In genomic region chr6:118836693-118837092, GRCm38 (mm10) we compare ENCODE assay signal across 16 mouse cellular contexts.
A peak's percentile ranks its signal among the peaks of the same experiment; 100 is the strongest.
DNase-seq lines count a peak whose midpoint lies in the region; ATAC-seq and TF ChIP-seq lines count a peak whose summit lies in the region.
"Had no signal": no experiment of that assay in that cellular context is flagged by ENCODE, and none has a peak within 500 bp of the region (broad histone marks: within the 10 kb centered on the region; RNA-seq: fewer than 3 reads in every experiment).

No protein-coding gene starts in this region.

- peaks cover 3% of the 10 kb centered on the region for H3K4me1 ChIP-seq in midbrain, embryonic 11.5 days (ENCODE audit: control insufficient read depth, insufficient read depth, low read length)
- H3K4me1 ChIP-seq in midbrain, embryonic 10.5 days, result peaks cover 26% of the 10 kb centered on the region
- peaks cover 19% of the 10 kb centered on the region for H3K4me1 ChIP-seq in liver, postnatal 0 days (ENCODE audit: insufficient read depth)

- no peak for ATAC-seq in midbrain, embryonic 11.5 days (ENCODE audit: low FRiP score)
- ATAC-seq in liver, postnatal 0 days, result peak; percentile 57
- ATAC-seq: hindbrain, postnatal 0 days; intestine, postnatal 0 days had no signal

- peak overlapping the region; percentile 16; the same call in 1 of the 2 replicates for H3K9ac ChIP-seq in midbrain, embryonic 11.5 days (ENCODE audit: low read length)
- H3K9ac ChIP-seq in liver, postnatal 0 days (replicated peaks), result no peak overlapping the region
- H3K9ac ChIP-seq: embryonic facial prominence, embryonic 13.5 days; heart, embryonic 13.5 days; kidney, embryonic 15.5 days; limb, embryonic 13.5 days; neural tube, embryonic 12.5 days had no signal

- no peaks in the 10 kb centered on the region for H3K36me3 ChIP-seq in midbrain, embryonic 11.5 days (ENCODE audit: control insufficient read depth, insufficient read depth, low read length)
- H3K36me3 ChIP-seq in midbrain, embryonic 10.5 days, result no peaks in the 10 kb centered on the region
- H3K36me3 ChIP-seq in liver, postnatal 0 days (replicated peaks; ENCODE audit: insufficient read depth, low read length), result no peaks in the 10 kb centered on the region
- H3K36me3 ChIP-seq: embryonic facial prominence, embryonic 13.5 days; heart, embryonic 13.5 days; kidney, embryonic 15.5 days; limb, embryonic 13.5 days; neural tube, embryonic 12.5 days had no signal

- no peak overlapping the region for H3K4me2 ChIP-seq in midbrain, embryonic 11.5 days
- no peak overlapping the region for H3K4me2 ChIP-seq in liver, postnatal 0 days (ENCODE audit: low read depth, low read length)
- H3K4me2 ChIP-seq: embryonic facial prominence, embryonic 13.5 days; heart, embryonic 13.5 days; kidney, embryonic 15.5 days; limb, embryonic 13.5 days; neural tube, embryonic 12.5 days had no signal

- no peak overlapping the region for H3K4me3 ChIP-seq in midbrain, embryonic 11.5 days (ENCODE audit: low read depth, low read length)
- no peak overlapping the region for H3K4me3 ChIP-seq in midbrain, embryonic 10.5 days
- H3K4me3 ChIP-seq in liver, postnatal 0 days (ENCODE audit: low read depth, low read length), result no peak overlapping the region
- H3K4me3 ChIP-seq: embryonic facial prominence, embryonic 13.5 days; heart, embryonic 13.5 days; kidney, embryonic 15.5 days; limb, embryonic 13.5 days; neural tube, embryonic 12.5 days had no signal

- H3K27ac ChIP-seq in midbrain, embryonic 11.5 days (ENCODE audit: low read depth, low read length), result no peak overlapping the region
- no peak overlapping the region for H3K27ac ChIP-seq in midbrain, embryonic 10.5 days (replicated peaks)
- no peak overlapping the region for H3K27ac ChIP-seq in liver, postnatal 0 days (ENCODE audit: low read depth)
- H3K27ac ChIP-seq: embryonic facial prominence, embryonic 13.5 days; heart, embryonic 13.5 days; hindbrain, postnatal 0 days; kidney, embryonic 15.5 days; limb, embryonic 13.5 days; neural tube, embryonic 12.5 days had no signal

- no peak for TF ChIP-seq CTCF in liver, postnatal 0 days (IDR thresholded peaks at IDR 0.05; ENCODE audit: low read depth)

- DNase-seq in cerebellum, postnatal 25 days, result peak; percentile 38 to 40
- no peak for DNase-seq in cerebellum, adult 9-11 months
- no peak for DNase-seq in midbrain, embryonic 11.5 days (ENCODE audit: low spot score, missing footprints)
- no peak for DNase-seq in midbrain, embryonic 10.5 days (ENCODE audit: low spot score)
- DNase-seq in liver, result peak; percentile 69
- peak; percentile 31 for DNase-seq in liver, postnatal 0 days
- DNase-seq in spleen, postnatal 14 days (ENCODE audit: low spot score in 2 of 2), result no peak
- no peak for DNase-seq in retina, embryonic 14.5 days (ENCODE audit: low spot score)
- DNase-seq: kidney, postnatal 4 days had no signal

- H3K9me3 ChIP-seq in midbrain, embryonic 11.5 days (ENCODE audit: control insufficient read depth, low read length), result no peaks in the 10 kb centered on the region
- H3K9me3 ChIP-seq in midbrain, embryonic 10.5 days (replicated peaks), result no peaks in the 10 kb centered on the region
- no peaks in the 10 kb centered on the region for H3K9me3 ChIP-seq in liver, postnatal 0 days (ENCODE audit: low read length)
- H3K9me3 ChIP-seq: embryonic facial prominence, embryonic 13.5 days; heart, embryonic 13.5 days; kidney, embryonic 15.5 days; limb, embryonic 13.5 days; neural tube, embryonic 12.5 days had no signal

- no peak for TF ChIP-seq EP300 in liver, postnatal 0 days (IDR thresholded peaks at IDR 0.05; ENCODE audit: low read depth)

- H3K27me3 ChIP-seq in midbrain, embryonic 11.5 days (ENCODE audit: control insufficient read depth, insufficient read depth, low read length), result no peaks in the 10 kb centered on the region
- no peaks in the 10 kb centered on the region for H3K27me3 ChIP-seq in midbrain, embryonic 10.5 days (ENCODE audit: low read depth, poor library complexity, severe bottlenecking)
- H3K27me3 ChIP-seq in liver, postnatal 0 days (ENCODE audit: insufficient read depth, low read length), result no peaks in the 10 kb centered on the region
- H3K27me3 ChIP-seq: embryonic facial prominence, embryonic 13.5 days; heart, embryonic 13.5 days; kidney, embryonic 15.5 days; limb, embryonic 13.5 days; neural tube, embryonic 12.5 days had no signal

- 14% methylated on average over 7 of the region's 7 CpGs for WGBS in midbrain, embryonic 11.5 days
- 22% methylated on average over 7 of the region's 7 CpGs for WGBS in midbrain, embryonic 10.5 days
- WGBS in liver, postnatal 0 days (ENCODE audit: insufficient replicate concordance), result 34% methylated on average over 7 of the region's 7 CpGs

Comparison
In these comparisons a context has a peak if more than half of its experiments do, and no peak if none do; other contexts are left out.
1. DNase-seq: peak in cerebellum, postnatal 25 days (2 of 2), liver (single experiment) and liver, postnatal 0 days (single experiment); none in cerebellum, adult 9-11 months (single experiment), midbrain, embryonic 11.5 days (single experiment), midbrain, embryonic 10.5 days (single experiment), spleen, postnatal 14 days (0 of 2) and retina, embryonic 14.5 days (single experiment).